Mouse (Mus musculus) limb, embryonic 13.5 days (tissue): Measurements from ENCODE around the gene Tnfsf18. TPM values are rescaled to one million over a fixed set of nuclear protein-coding genes. Genes with fewer than 3 reads are reported as not detected.

Source experiments
- ATAC-seq: fragments of 200-750 bp; cut with Nextera tagmentation; 2 replicates; pipeline ENCODE4 v1.8.0; 2017; ENCODE audit warnings: low read depth, moderate number of reproducible peaks, moderate TSS enrichment; ENCODE audit not compliant: low FRiP score
- H3K27ac ChIP-seq: fragments of 300-500 bp; sonication (generic); 2 replicates; pipeline ENCODE4 v1.5.1; 2015; ENCODE audit warnings: inconsistent platforms, mild to moderate bottlenecking, moderate library complexity
- H3K27me3 ChIP-seq: fragments of 300-500 bp; sonication (generic); 2 replicates; pipeline ENCODE4 v1.6.1; 2015; ENCODE audit warnings: mild to moderate bottlenecking, inconsistent platforms
- H3K36me3 ChIP-seq: fragments of 300-500 bp; sonication (generic); 2 replicates; pipeline ENCODE4 v1.6.1; 2015; ENCODE audit warnings: inconsistent platforms, mild to moderate bottlenecking, moderate library complexity
- H3K4me1 ChIP-seq: fragments of 300-500 bp; sonication (generic); 2 replicates; pipeline ENCODE4 v1.6.1; 2015; ENCODE audit warnings: inconsistent platforms
- H3K4me2 ChIP-seq: fragments of 300-500 bp; sonication (generic); replicated peaks from 2 replicates; pipeline ENCODE4 v1.6.1; 2015; ENCODE audit warnings: inconsistent platforms, mild to moderate bottlenecking, moderate library complexity
- H3K4me3 ChIP-seq: fragments of 300-500 bp; sonication (generic); 2 replicates; pipeline ENCODE4 v1.5.1; 2015; ENCODE audit warnings: moderate library complexity, mild to moderate bottlenecking, inconsistent platforms
- H3K9ac ChIP-seq: fragments of 300-500 bp; sonication (generic); 2 replicates; pipeline ENCODE4 v1.6.1; 2015; ENCODE audit warnings: mild to moderate bottlenecking, inconsistent platforms
- H3K9me3 ChIP-seq: fragments of 300-500 bp; sonication (generic); 2 replicates; pipeline ENCODE4 v1.6.1; 2016; ENCODE audit warnings: inconsistent platforms
- WGBS: fragments of 180-500 bp; shearing (Covaris S2); methylation state at CpG from one replicate; pipeline ENCODE4 v1.1.7; 2015; 5-methylcytosine and 5-hydroxymethylcytosine counted together
- polyA plus RNA-seq: library from polyadenylated mRNA; unstranded; fragments of >200 nt; fragmentation: Nextera tagmentation; extraction: Ambion mirVana; gene quantifications from 2 replicates; pipeline ENCODE4 v1.2.1, GENCODE M21; 2015

The Tnfsf18 gene
- polyA plus RNA-seq = 0.11 TPM in 1 of 2 replicates, not detected in the other

- Histone ChIP-seq H3K4me2 (0 out of 2 replicates have a peak within 1 kb of the TSS, but pooled peaks have one; percentile 20), H3K27me3 (no peaks in the 10 kb centered on the region)
- peak; percentile 64; the same call in 1 of the 2 replicates for ATAC-seq
These were observed at the start of gene Tnfsf18 for GRCm38 (mm10) chr1:161494343-161494742. TSS of gene Tnfsf18 (plus strand) at chr1:161494655.

GRCm38 (mm10) chr1:161444858-161445257 is 49.6 kb upstream of the Tnfsf18 start:
- H3K27ac ChIP-seq = no peak overlapping the region
- no peak overlapping the region for H3K4me2 ChIP-seq
- no peaks in the 10 kb centered on the region for H3K9me3 ChIP-seq
- 66% methylated on average over 7 of the region's 7 CpGs for WGBS
- H3K4me1 ChIP-seq = peaks cover 16% of the 10 kb centered on the region
- no peak overlapping the region for H3K4me3 ChIP-seq
- H3K27me3 ChIP-seq = no peaks in the 10 kb centered on the region
- no peaks in the 10 kb centered on the region for H3K36me3 ChIP-seq
- ATAC-seq = peak; percentile 54; the same call in 1 of the 2 replicates
- no peak overlapping the region for H3K9ac ChIP-seq

More at GRCm38 (mm10) chr1:161494343-161494742, at the start of gene Tnfsf18:
- WGBS = 37% methylated on average over 8 of the region's 8 CpGs
- H3K36me3 ChIP-seq = no peaks in the 10 kb centered on the region
- no peak within 1 kb of the TSS for H3K4me3 ChIP-seq
- H3K9me3 ChIP-seq = no peaks in the 10 kb centered on the region
- H3K9ac ChIP-seq = no peak within 1 kb of the TSS
- H3K4me1 ChIP-seq = 0 out of 2 replicates have a peak, but pooled peaks cover 6% of the 10 kb centered on the region
- H3K27ac ChIP-seq = no peak within 1 kb of the TSS

- ATAC-seq = no peak
- no peak overlapping the region for H3K4me2 ChIP-seq
- no peaks in the 10 kb centered on the region for H3K36me3 ChIP-seq
- no peaks in the 10 kb centered on the region for H3K9me3 ChIP-seq
- no peak overlapping the region for H3K9ac ChIP-seq
- H3K4me3 ChIP-seq = no peak overlapping the region
- H3K4me1 ChIP-seq = no peaks in the 10 kb centered on the region
- no peaks in the 10 kb centered on the region for H3K27me3 ChIP-seq
- no peak overlapping the region for H3K27ac ChIP-seq
- WGBS = 50% methylated on average over 3 of the region's 3 CpGs
These were observed 42.7 kb upstream of the Tnfsf18 start for GRCm38 (mm10) chr1:161451683-161452245.

- Histone ChIP-seq H3K9ac (no peak overlapping the region), H3K9me3 (no peaks in the 10 kb centered on the region), H3K27me3 (no peaks in the 10 kb centered on the region), H3K4me1 (no peaks in the 10 kb centered on the region), H3K4me2 (no peak overlapping the region), H3K36me3 (no peaks in the 10 kb centered on the region), H3K27ac (no peak overlapping the region), H3K4me3 (no peak overlapping the region)
- no peak for ATAC-seq
- WGBS = 89% methylated on average over 1 of the region's 1 CpGs
These were observed 42.2 kb upstream of the Tnfsf18 start for GRCm38 (mm10) chr1:161452250-161452649.

GRCm38 (mm10) chr1:161463388-161464085 is 30.9 kb upstream of the Tnfsf18 start:
- Histone ChIP-seq H3K4me3 (no peak overlapping the region), H3K27me3 (no peaks in the 10 kb centered on the region), H3K27ac (peak overlapping the region; percentile 59), H3K9ac (no peak overlapping the region), H3K9me3 (0 out of 2 replicates have a peak, but pooled peaks cover 6% of the 10 kb centered on the region), H3K4me1 (peaks cover 25% of the 10 kb centered on the region), H3K36me3 (no peaks in the 10 kb centered on the region), H3K4me2 (no peak overlapping the region)
- WGBS = 53% methylated on average over 2 of the region's 2 CpGs
- peak; percentile 70; the same call in 1 of the 2 replicates for ATAC-seq

GRCm38 (mm10) chr1:161477221-161477620 is 17.2 kb upstream of the Tnfsf18 start:
- no peak overlapping the region for H3K4me2 ChIP-seq
- no peak for ATAC-seq
- H3K4me3 ChIP-seq = no peak overlapping the region
- H3K27ac ChIP-seq = no peak overlapping the region
- no peaks in the 10 kb centered on the region for H3K4me1 ChIP-seq
- WGBS = 82% methylated on average over 3 of the region's 3 CpGs
- H3K9ac ChIP-seq = no peak overlapping the region
- H3K36me3 ChIP-seq = no peaks in the 10 kb centered on the region
- H3K27me3 ChIP-seq = no peaks in the 10 kb centered on the region
- H3K9me3 ChIP-seq = no peaks in the 10 kb centered on the region

- no peak overlapping the region for H3K4me2 ChIP-seq
- WGBS = 76% methylated on average over 1 of the region's 1 CpGs
- H3K27me3 ChIP-seq = no peaks in the 10 kb centered on the region
- H3K4me3 ChIP-seq = no peak overlapping the region
- H3K9ac ChIP-seq = no peak overlapping the region
- no peaks in the 10 kb centered on the region for H3K36me3 ChIP-seq
- no peaks in the 10 kb centered on the region for H3K4me1 ChIP-seq
- no peak overlapping the region for H3K27ac ChIP-seq
- H3K9me3 ChIP-seq = no peaks in the 10 kb centered on the region
- no peak for ATAC-seq
These were observed 14.6 kb upstream of the Tnfsf18 start for GRCm38 (mm10) chr1:161479854-161480253.

GRCm38 (mm10) chr1:161482211-161482610 is 12.2 kb upstream of the Tnfsf18 start:
- 86% methylated on average over 3 of the region's 3 CpGs for WGBS
- no peak for ATAC-seq
- H3K4me2 ChIP-seq = no peak overlapping the region
- H3K27ac ChIP-seq = no peak overlapping the region
- H3K9ac ChIP-seq = no peak overlapping the region
- no peaks in the 10 kb centered on the region for H3K4me1 ChIP-seq
- no peaks in the 10 kb centered on the region for H3K9me3 ChIP-seq
- no peak overlapping the region for H3K4me3 ChIP-seq
- no peaks in the 10 kb centered on the region for H3K36me3 ChIP-seq
- H3K27me3 ChIP-seq = no peaks in the 10 kb centered on the region

- Histone ChIP-seq H3K4me1 (no peaks in the 10 kb centered on the region), H3K4me3 (no peak overlapping the region), H3K36me3 (no peaks in the 10 kb centered on the region), H3K4me2 (no peak overlapping the region), H3K27me3 (no peaks in the 10 kb centered on the region), H3K27ac (no peak overlapping the region), H3K9ac (no peak overlapping the region), H3K9me3 (no peaks in the 10 kb centered on the region)
- ATAC-seq = no peak
- WGBS = 74% methylated on average over 5 of the region's 5 CpGs
These were observed 7.4 kb upstream of the Tnfsf18 start for GRCm38 (mm10) chr1:161487069-161487468.

- no peaks in the 10 kb centered on the region for H3K27me3 ChIP-seq
- no peak overlapping the region for H3K27ac ChIP-seq
- H3K9me3 ChIP-seq = no peaks in the 10 kb centered on the region
- H3K4me2 ChIP-seq = no peak overlapping the region
- no peaks in the 10 kb centered on the region for H3K36me3 ChIP-seq
- no peak overlapping the region for H3K9ac ChIP-seq
- 81% methylated on average over 7 of the region's 7 CpGs for WGBS
- no peak for ATAC-seq
- 0 out of 2 replicates have a peak, but pooled peaks cover 6% of the 10 kb centered on the region for H3K4me1 ChIP-seq
- H3K4me3 ChIP-seq = no peak overlapping the region
These were observed 2.7 kb upstream of the Tnfsf18 start for GRCm38 (mm10) chr1:161491766-161492165.

GRCm38 (mm10) chr1:161496866-161497645 is 2.6 kb downstream of the Tnfsf18 start:
- Histone ChIP-seq H3K27me3 (no peaks in the 10 kb centered on the region), H3K4me3 (no peak overlapping the region), H3K9ac (no peak overlapping the region), H3K9me3 (no peaks in the 10 kb centered on the region), H3K4me1 (0 out of 2 replicates have a peak, but pooled peaks cover 6% of the 10 kb centered on the region), H3K36me3 (no peaks in the 10 kb centered on the region), H3K27ac (no peak overlapping the region), H3K4me2 (no peak overlapping the region)
- WGBS = 77% methylated on average over 7 of the region's 7 CpGs
- ATAC-seq = no peak
